Mouse (Mus musculus): Measurements from ENCODE around the gene Dohh. TPM values are rescaled to one million over a fixed set of nuclear protein-coding genes. Genes with fewer than 3 reads are reported as not detected.

Gene Dohh
- polyA plus RNA-seq, 1 experiment from 2014 or later: 55.2 TPM

DNA sequence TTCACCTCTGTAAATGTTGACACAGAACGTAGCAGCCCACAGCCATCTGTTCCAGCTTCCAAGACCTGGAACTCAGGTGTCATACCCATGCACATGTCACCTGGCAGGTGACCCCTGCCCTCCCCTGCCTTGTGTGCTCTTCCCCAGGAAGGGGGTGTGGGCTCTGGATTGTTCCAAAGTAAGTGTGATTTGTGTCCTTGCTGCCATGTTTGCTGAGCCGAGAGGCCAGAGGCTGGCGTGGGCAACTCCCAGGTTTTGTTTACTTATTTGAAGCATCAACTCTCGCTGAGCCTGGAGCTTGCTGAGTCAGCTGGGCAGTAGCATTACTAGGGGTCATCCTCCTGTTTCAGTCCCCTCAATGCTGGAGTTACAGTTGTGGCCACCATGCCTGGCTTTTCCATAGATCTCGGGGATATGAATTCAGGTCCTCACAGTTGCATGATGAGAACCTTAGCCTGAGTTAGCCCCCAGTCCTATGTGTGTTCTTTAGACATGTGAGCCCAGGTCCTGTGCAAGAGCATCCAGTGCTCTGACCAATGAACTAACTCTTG lies 4.4 kb downstream of the Dohh start, which contains the start of gene Gm48552:
Gene Gm48552, plus strand, starts transcription at position 501 of the 551 bp plus-strand sequence.
- Histone ChIP-seq H3K4me1 (ENCODE audit: insufficient read depth, low read depth, low read length) (peaks cover 15% of the 10 kb centered on the region; the same call in 1 of the 2 replicates), H3K36me3 (ENCODE audit: insufficient read depth, low read length) (no peaks in the 10 kb centered on the region; the same call in none of the 2 replicates), H3K4me3 (ENCODE audit: low read depth, low read length) (no peak within 1 kb of the TSS), H3K9me3 (ENCODE audit: low read length) (no peaks in the 10 kb centered on the region), H3K27ac (ENCODE audit: low read length) (no peak within 1 kb of the TSS), H3K27me3 (replicated peaks; ENCODE audit: insufficient read depth, low read length) (no peaks in the 10 kb centered on the region), H3K4me2 (replicated peaks; ENCODE audit: low read depth, low read length) (no peak within 1 kb of the TSS), H3K9ac (replicated peaks; ENCODE audit: low read depth) (no peak within 1 kb of the TSS)
- 57% methylated on average over 5 of the region's 5 CpGs for WGBS
- DNase-seq (ENCODE audit: low spot score): no peak
- ATAC-seq: no peak
- TF ChIP-seq CTCF (IDR thresholded peaks at IDR 0.05) (no peak), EP300 (IDR thresholded peaks at IDR 0.05) (no peak)

DNA sequence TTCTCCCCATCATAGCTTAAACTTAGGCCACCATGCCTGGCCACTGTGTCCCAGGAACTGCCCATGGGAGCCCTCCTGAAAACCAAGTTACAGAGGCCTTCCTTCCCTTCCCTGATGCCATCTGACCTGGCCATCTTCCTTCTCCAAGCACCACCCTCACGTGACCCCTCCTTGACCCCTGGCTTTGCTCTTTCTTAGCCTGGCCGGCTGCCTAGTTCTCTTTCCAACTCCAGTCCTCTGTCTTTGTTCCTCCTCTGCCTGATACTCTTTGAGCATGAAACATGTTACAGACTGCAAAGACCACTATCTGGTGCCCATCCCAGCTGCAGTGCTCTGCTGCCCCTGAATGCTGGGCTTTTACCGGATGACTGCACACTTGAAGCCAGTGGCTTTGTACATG lies 5.1 kb downstream of the Dohh start:
- H3K36me3 ChIP-seq (ENCODE audit: insufficient read depth, low read length): no peaks in the 10 kb centered on the region; the same call in none of the 2 replicates
- H3K4me3 ChIP-seq (ENCODE audit: low read depth, low read length): no peak overlapping the region
- ATAC-seq (no peak), DNase-seq (ENCODE audit: low spot score) (no peak)
- WGBS: 45% methylated on average over 3 of the region's 3 CpGs
- no peak overlapping the region for H3K9ac ChIP-seq (replicated peaks; ENCODE audit: low read depth)
- no peaks in the 10 kb centered on the region for H3K9me3 ChIP-seq (ENCODE audit: low read length)
- no peaks in the 10 kb centered on the region for H3K27me3 ChIP-seq (replicated peaks; ENCODE audit: insufficient read depth, low read length)
- no peak overlapping the region for H3K4me2 ChIP-seq (replicated peaks; ENCODE audit: low read depth, low read length)
- TF ChIP-seq EP300 (IDR thresholded peaks at IDR 0.05) (no peak), CTCF (IDR thresholded peaks at IDR 0.05) (no peak)
- no peak overlapping the region for H3K27ac ChIP-seq (ENCODE audit: low read length)
- H3K4me1 ChIP-seq (ENCODE audit: insufficient read depth, low read depth, low read length): peaks cover 17% of the 10 kb centered on the region

DNA sequence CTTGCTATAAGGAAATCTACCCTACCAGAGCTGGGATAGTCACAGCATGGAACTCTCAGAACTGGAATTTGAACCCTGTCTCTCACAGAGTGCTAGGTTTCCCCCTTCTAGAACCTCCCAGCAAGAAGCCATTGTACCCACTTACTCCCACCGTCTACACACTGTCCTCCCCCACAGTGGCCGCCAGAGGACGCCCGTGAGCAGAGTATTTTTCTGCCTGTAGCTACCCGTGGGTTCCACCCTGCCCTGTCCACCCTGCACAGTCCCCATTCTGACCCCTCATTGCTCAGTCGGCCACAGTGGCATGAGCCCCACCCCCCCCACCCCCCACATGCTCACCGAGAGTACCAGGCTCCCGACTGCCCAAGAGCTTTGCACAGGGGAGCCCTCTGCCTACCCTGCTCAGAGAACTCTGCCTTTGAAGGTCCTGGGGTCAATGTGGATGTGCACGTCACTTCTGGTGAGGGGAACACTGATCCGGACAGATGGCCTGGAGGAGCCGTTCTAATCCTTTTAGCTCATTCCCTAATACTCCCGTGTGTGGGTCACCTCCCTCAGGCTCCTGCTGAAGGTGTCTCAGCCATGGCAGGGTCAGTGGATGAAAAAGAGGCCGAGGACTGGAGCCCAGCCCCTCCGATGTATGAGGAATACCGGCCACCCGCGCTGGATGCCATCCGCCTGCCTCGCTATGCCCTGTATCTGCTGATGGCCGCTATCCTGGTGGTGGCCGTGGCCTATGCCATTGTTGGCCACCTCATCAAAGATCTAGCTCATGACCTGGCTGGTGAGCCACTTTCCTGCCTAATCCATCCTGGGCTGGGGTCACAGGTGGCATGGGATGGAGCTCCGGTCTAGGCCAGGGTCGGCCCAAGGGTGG lies 5.8 kb downstream of the Dohh start:
- no peak overlapping the region for H3K9ac ChIP-seq (replicated peaks; ENCODE audit: low read depth)
- DNase-seq (ENCODE audit: low spot score): peak; percentile 66
- WGBS: 58% methylated on average over 23 of the region's 23 CpGs

DNA sequence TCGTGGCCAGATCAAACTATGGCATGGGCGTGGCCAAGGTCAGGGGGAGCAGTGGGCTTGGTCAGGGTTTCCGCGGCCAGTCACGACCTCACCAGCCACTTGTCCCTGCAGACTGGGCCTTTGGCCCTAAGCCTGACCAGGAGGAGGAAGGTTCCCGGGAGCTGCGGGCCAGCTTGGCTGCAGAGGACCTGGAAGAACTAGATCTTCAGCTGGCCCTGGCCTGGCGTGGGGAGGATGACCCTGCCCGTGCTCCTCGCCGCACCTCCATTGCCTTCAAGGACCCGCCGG lies 6.4 kb downstream of the Dohh start:
- Histone ChIP-seq H3K4me1 (ENCODE audit: insufficient read depth, low read depth, low read length) (peaks cover 9% of the 10 kb centered on the region), H3K27ac (ENCODE audit: low read length) (no peak overlapping the region), H3K4me2 (replicated peaks; ENCODE audit: low read depth, low read length) (no peak overlapping the region), H3K9ac (replicated peaks; ENCODE audit: low read depth) (no peak overlapping the region), H3K9me3 (ENCODE audit: low read length) (no peaks in the 10 kb centered on the region), H3K27me3 (replicated peaks; ENCODE audit: insufficient read depth, low read length) (no peaks in the 10 kb centered on the region), H3K4me3 (ENCODE audit: low read depth, low read length) (no peak overlapping the region), H3K36me3 (ENCODE audit: insufficient read depth, low read length) (no peaks in the 10 kb centered on the region; the same call in none of the 2 replicates)
- WGBS: 89% methylated on average over 9 of the region's 13 CpGs
- TF ChIP-seq EP300 (IDR thresholded peaks at IDR 0.05) (no peak), CTCF (IDR thresholded peaks at IDR 0.05) (no peak)
- DNase-seq (ENCODE audit: low spot score) (no peak), ATAC-seq (no peak)

More for the DNA sequence above, 5.8 kb downstream of the Dohh start:
- no peaks in the 10 kb centered on the region for H3K9me3 ChIP-seq (ENCODE audit: low read length)
- peak; percentile 75 for ATAC-seq
- H3K27me3 ChIP-seq (replicated peaks; ENCODE audit: insufficient read depth, low read length): no peaks in the 10 kb centered on the region
- H3K4me3 ChIP-seq (ENCODE audit: low read depth, low read length): no peak overlapping the region
- TF ChIP-seq EP300 (IDR thresholded peaks at IDR 0.05) (no peak), CTCF (IDR thresholded peaks at IDR 0.05) (peak; percentile 95)
- H3K36me3 ChIP-seq (ENCODE audit: insufficient read depth, low read length): no peaks in the 10 kb centered on the region; the same call in none of the 2 replicates
- no peak overlapping the region for H3K27ac ChIP-seq (ENCODE audit: low read length)
- no peak overlapping the region for H3K4me2 ChIP-seq (replicated peaks; ENCODE audit: low read depth, low read length)
- peaks cover 13% of the 10 kb centered on the region for H3K4me1 ChIP-seq (ENCODE audit: insufficient read depth, low read depth, low read length)

DNA sequence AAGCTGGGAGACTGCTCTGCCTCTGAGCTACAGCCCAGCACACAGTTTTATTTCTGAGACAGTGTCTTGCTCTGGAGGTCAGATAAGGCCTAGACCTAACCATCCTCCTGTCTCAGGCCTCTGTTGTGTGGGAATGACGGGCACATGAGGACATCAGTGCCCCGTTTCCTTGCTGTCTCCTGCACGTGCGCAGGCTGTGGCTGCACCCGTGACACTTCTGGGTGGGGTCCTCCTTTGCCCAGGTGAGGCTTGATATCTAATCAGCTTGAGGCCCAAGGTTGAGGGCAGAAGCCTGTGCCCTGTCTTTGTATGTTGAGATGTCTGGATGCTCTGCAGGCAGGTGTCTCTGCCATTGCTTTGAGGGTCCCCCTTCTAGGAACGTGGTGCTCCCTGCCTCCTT lies 8.0 kb downstream of the Dohh start:
- Histone ChIP-seq H3K4me3 (ENCODE audit: low read depth, low read length) (no peak overlapping the region), H3K4me1 (ENCODE audit: insufficient read depth, low read depth, low read length) (peaks cover 9% of the 10 kb centered on the region), H3K36me3 (ENCODE audit: insufficient read depth, low read length) (no peaks in the 10 kb centered on the region; the same call in 1 of the 2 replicates), H3K9ac (replicated peaks; ENCODE audit: low read depth) (no peak overlapping the region), H3K27me3 (replicated peaks; ENCODE audit: insufficient read depth, low read length) (no peaks in the 10 kb centered on the region), H3K27ac (ENCODE audit: low read length) (no peak overlapping the region), H3K4me2 (replicated peaks; ENCODE audit: low read depth, low read length) (no peak overlapping the region), H3K9me3 (ENCODE audit: low read length) (no peaks in the 10 kb centered on the region)
- TF ChIP-seq EP300 (IDR thresholded peaks at IDR 0.05) (no peak), CTCF (IDR thresholded peaks at IDR 0.05) (no peak)
- 81% methylated on average over 6 of the region's 6 CpGs for WGBS
- no peak for ATAC-seq
- DNase-seq (ENCODE audit: low spot score): no peak

DNA sequence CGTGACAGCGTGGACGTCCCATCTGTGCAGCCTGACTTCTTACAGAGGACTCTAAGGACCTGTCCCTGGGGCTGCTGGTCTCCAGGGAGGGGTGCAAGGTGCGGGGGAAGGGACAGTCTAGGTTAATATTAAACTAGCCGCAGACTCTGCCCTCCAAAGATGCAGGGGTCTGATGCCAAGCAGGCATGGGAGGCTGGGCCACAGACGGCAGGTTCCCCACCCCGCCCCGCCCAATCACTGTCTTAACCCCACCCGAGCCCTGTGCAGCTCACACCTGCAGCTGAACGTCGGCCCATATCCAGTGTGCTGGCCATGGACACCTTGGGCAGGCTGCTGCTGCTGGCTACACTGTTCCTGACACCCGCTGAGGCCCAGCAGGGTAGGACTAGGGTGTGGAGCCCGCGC lies 8.6 kb downstream of the Dohh start, which contains the start of gene Smim24:
Gene Smim24, plus strand, starts transcription at position 271 of the 405 bp plus-strand sequence.
- Histone ChIP-seq H3K27ac (ENCODE audit: low read length) (no peak within 1 kb of the TSS), H3K9ac (replicated peaks; ENCODE audit: low read depth) (peak within 1 kb of the TSS; percentile 45), H3K4me1 (ENCODE audit: insufficient read depth, low read depth, low read length) (peaks cover 9% of the 10 kb centered on the region), H3K27me3 (replicated peaks; ENCODE audit: insufficient read depth, low read length) (no peaks in the 10 kb centered on the region), H3K4me3 (ENCODE audit: low read depth, low read length) (peak within 1 kb of the TSS; percentile 22; the same call in 1 of the 2 replicates), H3K4me2 (replicated peaks; ENCODE audit: low read depth, low read length) (peak within 1 kb of the TSS; percentile 52), H3K36me3 (ENCODE audit: insufficient read depth, low read length) (no peaks in the 10 kb centered on the region; the same call in 1 of the 2 replicates), H3K9me3 (ENCODE audit: low read length) (no peaks in the 10 kb centered on the region)
- TF ChIP-seq CTCF (IDR thresholded peaks at IDR 0.05): no peak
- TF ChIP-seq EP300 (IDR thresholded peaks at IDR 0.05): no peak
- no peak for DNase-seq (ENCODE audit: low spot score)
- no peak for ATAC-seq
- WGBS: 49% methylated on average over 14 of the region's 14 CpGs
